Mouse (Mus musculus) stomach, embryonic 14.5 days (tissue): ENCODE results near the gene Add2. TPM values are rescaled to one million over a fixed set of nuclear protein-coding genes. Genes with fewer than 3 reads are reported as not detected.

Experiments
- ATAC-seq: fragments of 200-750 bp; cut with Nextera tagmentation; 2 replicates; pipeline ENCODE4 v1.8.0; 2017; ENCODE audit warnings: low read depth, moderate TSS enrichment; ENCODE audit not compliant: insufficient number of reproducible peaks, insufficient read depth, low FRiP score
- H3K27ac ChIP-seq: fragments of 300-500 bp; sonication (generic); 2 replicates; pipeline ENCODE4 v1.5.1; 2014; ENCODE audit warnings: mild to moderate bottlenecking, low read length, moderate library complexity, mixed read lengths
- H3K27me3 ChIP-seq: fragments of 300-500 bp; sonication (generic); 2 replicates; pipeline ENCODE4 v1.6.1; 2014; ENCODE audit warnings: low read length, control low read depth, mixed read lengths; ENCODE audit not compliant: control insufficient read depth, insufficient read depth
- H3K36me3 ChIP-seq: fragments of 300-500 bp; sonication (generic); 2 replicates; pipeline ENCODE4 v1.6.1; 2014; ENCODE audit warnings: mild to moderate bottlenecking, control low read depth, low read length, moderate library complexity, mixed read lengths; ENCODE audit not compliant: control insufficient read depth, insufficient read depth
- H3K4me1 ChIP-seq: fragments of 300-500 bp; sonication (generic); 2 replicates; pipeline ENCODE4 v1.6.1; 2014; ENCODE audit warnings: low read length, control low read depth, mixed read lengths; ENCODE audit not compliant: control insufficient read depth, insufficient read depth
- H3K4me2 ChIP-seq: fragments of 300-500 bp; sonication (generic); replicated peaks from 2 replicates; pipeline ENCODE4 v1.6.1; 2014; ENCODE audit warnings: low read depth, low read length, control low read depth
- H3K4me3 ChIP-seq: fragments of 300-500 bp; sonication (generic); 2 replicates; pipeline ENCODE4 v1.5.1; 2014; ENCODE audit warnings: low read depth, low read length, control low read depth
- H3K9ac ChIP-seq: fragments of 300-500 bp; sonication (generic); replicated peaks from 2 replicates; pipeline ENCODE4 v1.6.1; 2014; ENCODE audit warnings: low read depth, mild to moderate bottlenecking, control low read depth, low read length, moderate library complexity, mixed read lengths
- H3K9me3 ChIP-seq: fragments of 300-500 bp; sonication (generic); 2 replicates; pipeline ENCODE4 v1.6.1; 2016; ENCODE audit warnings: low read depth, low read length, control low read depth; ENCODE audit not compliant: control insufficient read depth
- WGBS: fragments of 180-500 bp; shearing (Covaris S2); extraction: QIAGEN DNeasy Blood & Tissue Kit; methylation state at CpG from one replicate; pipeline ENCODE4 v1.1.7; 2014; 5-methylcytosine and 5-hydroxymethylcytosine counted together
- polyA plus RNA-seq: library from polyadenylated mRNA; unstranded; fragments of >200 nt; fragmentation: Nextera tagmentation; extraction: Ambion mirVana; gene quantifications from 2 replicates; pipeline ENCODE4 v1.2.1, GENCODE M21; 2014

The Add2 gene
- polyA plus RNA-seq, 1 experiment from 2014 or later, result 7.7 TPM

DNA sequence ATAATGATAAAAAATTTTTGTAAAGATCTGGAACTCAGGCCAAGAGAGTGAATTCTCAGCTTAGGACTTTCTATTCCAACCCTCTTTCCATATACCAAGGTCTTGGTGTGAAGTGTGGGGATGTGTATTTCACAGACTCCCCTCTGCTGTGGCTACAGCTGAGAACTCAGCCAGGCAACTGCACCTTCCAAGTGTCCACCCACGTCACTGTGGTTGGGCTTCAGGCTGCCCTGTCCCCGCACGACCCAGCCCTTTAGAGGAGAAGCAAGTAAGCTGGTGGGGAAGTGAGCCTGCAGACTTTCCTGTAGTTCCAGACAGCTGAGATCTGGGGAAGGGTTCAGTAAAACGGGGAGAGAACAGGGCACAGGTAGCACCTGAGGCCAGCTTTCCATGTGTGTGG lies 68.7 kb downstream of the Add2 start:
- H3K27me3 ChIP-seq, result no peaks in the 10 kb centered on the region
- no peaks in the 10 kb centered on the region for H3K4me1 ChIP-seq
- H3K9me3 ChIP-seq, result no peaks in the 10 kb centered on the region
- H3K9ac ChIP-seq, result no peak overlapping the region
- 44% methylated on average over 4 of the region's 4 CpGs for WGBS
- H3K36me3 ChIP-seq, result no peaks in the 10 kb centered on the region
- H3K4me2 ChIP-seq, result no peak overlapping the region
- no peak overlapping the region for H3K27ac ChIP-seq
- H3K4me3 ChIP-seq, result no peak overlapping the region
- no peak for ATAC-seq

DNA sequence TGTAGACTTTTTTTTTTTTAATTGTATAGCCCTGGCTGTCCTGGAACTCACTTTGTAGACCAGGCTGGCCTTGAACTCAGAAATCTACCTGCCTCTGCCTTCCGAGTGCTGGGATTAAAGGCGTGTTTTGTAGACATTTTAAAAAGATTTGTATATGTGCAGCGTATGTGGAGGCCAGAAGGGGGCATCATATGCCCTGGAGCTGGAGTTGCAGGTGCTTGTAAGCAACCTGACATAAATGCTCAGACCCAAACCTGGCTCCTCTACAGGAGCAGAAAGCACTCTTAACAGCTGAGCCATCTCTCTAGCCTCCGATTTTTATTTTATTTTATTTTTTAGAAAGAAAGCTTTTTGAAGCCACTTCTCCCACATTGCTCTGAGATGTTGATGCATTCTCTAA lies 70.5 kb downstream of the Add2 start:
- Histone ChIP-seq H3K9me3 (no peaks in the 10 kb centered on the region), H3K4me3 (no peak overlapping the region), H3K4me1 (no peaks in the 10 kb centered on the region), H3K36me3 (no peaks in the 10 kb centered on the region), H3K27me3 (no peaks in the 10 kb centered on the region), H3K9ac (no peak overlapping the region), H3K27ac (no peak overlapping the region), H3K4me2 (no peak overlapping the region)
- ATAC-seq, result no peak
- WGBS, result 75% methylated on average over 4 of the region's 4 CpGs

DNA sequence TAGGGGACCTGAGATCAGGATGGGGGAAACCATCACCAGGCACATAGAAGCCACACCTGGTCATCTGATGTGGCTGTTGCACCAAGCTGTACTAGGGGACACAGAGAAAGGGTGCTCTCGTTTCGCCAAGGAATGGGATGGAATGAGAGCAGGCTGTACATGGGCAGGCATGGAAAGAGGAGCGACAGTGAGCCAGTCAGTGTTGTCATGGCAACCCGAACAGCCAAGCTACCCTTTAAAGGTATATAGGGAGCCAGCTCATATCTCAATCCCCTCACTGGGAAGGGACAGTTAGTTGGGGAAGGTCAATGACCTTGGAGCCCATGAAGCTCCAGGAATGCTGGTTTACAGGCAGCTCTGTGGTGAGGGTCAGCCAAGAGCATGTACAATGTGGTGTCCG lies 73.0 kb downstream of the Add2 start:
- 80% methylated on average over 5 of the region's 5 CpGs for WGBS
- no peaks in the 10 kb centered on the region for H3K9me3 ChIP-seq
- H3K4me2 ChIP-seq, result no peak overlapping the region
- H3K9ac ChIP-seq, result no peak overlapping the region
- H3K36me3 ChIP-seq, result no peaks in the 10 kb centered on the region
- H3K27me3 ChIP-seq, result no peaks in the 10 kb centered on the region
- H3K4me1 ChIP-seq, result no peaks in the 10 kb centered on the region
- no peak overlapping the region for H3K27ac ChIP-seq
- no peak for ATAC-seq
- H3K4me3 ChIP-seq, result no peak overlapping the region

DNA sequence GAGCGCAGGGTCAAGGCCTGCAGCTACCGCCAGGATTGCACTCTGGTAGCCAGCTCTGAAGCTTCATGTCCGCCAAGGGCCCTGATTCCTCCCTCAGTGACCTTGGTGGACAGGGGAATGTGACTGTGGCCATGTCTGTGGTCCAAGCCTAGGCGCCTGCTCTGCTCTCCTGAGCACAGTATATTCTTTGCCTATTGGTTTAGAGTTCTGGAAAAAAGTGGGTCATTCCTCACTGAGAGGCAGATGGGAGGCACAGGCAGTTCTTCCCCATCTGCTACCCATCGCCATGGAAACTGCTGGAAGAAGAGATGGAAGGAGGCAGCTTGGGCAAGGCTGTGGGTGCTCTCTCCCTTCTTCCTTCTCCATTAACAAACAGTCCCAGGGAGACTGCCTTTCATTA lies 74.4 kb downstream of the Add2 start:
- 87% methylated on average over 5 of the region's 5 CpGs for WGBS
- H3K36me3 ChIP-seq, result no peaks in the 10 kb centered on the region
- no peaks in the 10 kb centered on the region for H3K27me3 ChIP-seq
- H3K9ac ChIP-seq, result no peak overlapping the region
- H3K4me3 ChIP-seq, result no peak overlapping the region
- H3K9me3 ChIP-seq, result no peaks in the 10 kb centered on the region
- no peak overlapping the region for H3K4me2 ChIP-seq
- H3K4me1 ChIP-seq, result no peaks in the 10 kb centered on the region
- no peak overlapping the region for H3K27ac ChIP-seq
- ATAC-seq, result no peak

DNA sequence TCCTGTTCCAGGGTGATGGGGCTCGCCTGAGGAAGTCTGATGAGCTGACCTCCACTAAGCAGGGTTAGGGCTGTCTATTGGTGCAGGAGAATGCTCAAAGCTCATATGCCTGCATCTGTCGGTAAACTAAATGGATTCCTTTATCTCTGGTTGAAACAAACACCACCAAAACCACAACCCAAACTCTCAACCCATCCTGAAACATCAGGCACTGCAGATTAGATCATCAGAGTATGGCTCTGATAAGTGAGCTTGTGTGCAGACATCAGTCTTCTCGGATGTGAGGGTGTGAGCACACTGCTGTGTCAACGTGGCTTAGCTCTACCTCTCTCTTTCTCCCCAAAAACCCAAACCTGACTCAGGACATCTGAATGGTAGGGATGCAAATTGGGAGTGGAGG lies 75.1 kb downstream of the Add2 start:
- Histone ChIP-seq H3K27ac (no peak overlapping the region), H3K36me3 (no peaks in the 10 kb centered on the region), H3K27me3 (no peaks in the 10 kb centered on the region), H3K4me1 (no peaks in the 10 kb centered on the region), H3K4me3 (no peak overlapping the region), H3K9ac (no peak overlapping the region), H3K4me2 (no peak overlapping the region), H3K9me3 (no peaks in the 10 kb centered on the region)
- 66% methylated on average over 4 of the region's 4 CpGs for WGBS
- no peak for ATAC-seq

DNA sequence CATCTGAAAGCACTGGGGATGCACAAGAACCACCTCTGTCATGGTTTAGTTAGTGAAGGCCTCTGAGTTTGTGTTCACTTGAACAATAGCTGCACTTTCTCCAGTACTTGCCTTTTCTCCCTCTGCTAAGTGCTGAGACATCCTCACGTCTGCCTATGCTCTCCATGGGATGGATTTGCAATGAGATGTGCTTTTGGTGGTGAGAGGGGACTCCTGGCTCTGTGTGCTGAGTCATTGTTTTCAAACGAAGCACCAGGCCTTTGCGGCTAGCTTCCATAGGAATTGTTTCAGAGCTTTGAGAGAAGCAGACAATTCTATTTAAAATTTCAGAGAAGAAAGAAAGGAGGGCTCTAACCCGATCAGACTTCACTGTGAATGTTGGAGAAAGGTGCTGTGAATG lies 76.2 kb downstream of the Add2 start:
- H3K27me3 ChIP-seq, result no peaks in the 10 kb centered on the region
- H3K36me3 ChIP-seq, result no peaks in the 10 kb centered on the region
- 64% methylated on average over 4 of the region's 4 CpGs for WGBS
- no peak overlapping the region for H3K9ac ChIP-seq
- no peaks in the 10 kb centered on the region for H3K9me3 ChIP-seq
- no peak overlapping the region for H3K4me3 ChIP-seq
- no peak overlapping the region for H3K4me2 ChIP-seq
- no peak for ATAC-seq
- no peaks in the 10 kb centered on the region for H3K4me1 ChIP-seq
- no peak overlapping the region for H3K27ac ChIP-seq

DNA sequence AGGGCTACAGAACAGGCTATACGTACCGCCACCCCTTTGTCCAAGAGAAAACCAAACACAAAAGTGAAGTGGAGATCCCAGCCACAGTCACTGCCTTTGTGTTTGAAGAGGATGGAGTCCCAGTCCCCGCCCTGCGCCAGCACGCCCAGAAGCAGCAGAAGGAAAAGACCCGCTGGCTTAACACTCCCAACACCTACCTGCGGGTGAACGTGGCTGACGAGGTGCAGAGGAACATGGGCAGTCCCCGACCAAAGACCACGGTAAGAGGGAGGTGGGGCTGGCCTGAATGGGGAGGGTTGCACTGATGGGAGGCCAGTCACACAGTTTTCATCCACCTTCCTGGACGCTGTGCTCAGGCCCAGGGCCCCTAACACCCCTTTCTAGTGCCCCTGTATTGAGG lies 77.6 kb downstream of the Add2 start:
- Histone ChIP-seq H3K4me2 (no peak overlapping the region), H3K27me3 (no peaks in the 10 kb centered on the region), H3K4me3 (no peak overlapping the region), H3K4me1 (no peaks in the 10 kb centered on the region), H3K9ac (no peak overlapping the region), H3K36me3 (no peaks in the 10 kb centered on the region), H3K9me3 (no peaks in the 10 kb centered on the region), H3K27ac (no peak overlapping the region)
- 63% methylated on average over 12 of the region's 12 CpGs for WGBS
- peak; percentile 66; the same call in 1 of the 2 replicates for ATAC-seq

DNA sequence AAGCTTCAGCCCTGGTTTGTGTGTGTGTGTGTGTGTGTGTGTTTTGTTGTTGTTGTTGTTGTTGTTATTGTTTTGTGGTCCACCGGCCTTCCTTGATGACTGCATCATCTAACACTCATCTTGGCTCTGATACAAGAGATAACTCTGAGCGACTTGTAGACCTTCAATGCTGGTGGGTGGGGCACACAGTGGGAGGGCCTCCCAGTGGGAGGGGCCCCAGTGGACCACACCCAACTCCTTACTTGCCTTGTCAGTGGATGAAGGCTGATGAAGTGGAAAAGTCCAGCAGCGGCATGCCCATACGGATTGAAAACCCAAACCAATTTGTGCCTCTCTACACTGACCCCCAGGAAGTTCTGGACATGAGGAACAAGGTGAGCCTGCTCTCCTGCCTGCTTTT lies 78.6 kb downstream of the Add2 start:
- no peak overlapping the region for H3K9ac ChIP-seq
- no peak for ATAC-seq
- 90% methylated on average over 4 of the region's 4 CpGs for WGBS

DNA sequence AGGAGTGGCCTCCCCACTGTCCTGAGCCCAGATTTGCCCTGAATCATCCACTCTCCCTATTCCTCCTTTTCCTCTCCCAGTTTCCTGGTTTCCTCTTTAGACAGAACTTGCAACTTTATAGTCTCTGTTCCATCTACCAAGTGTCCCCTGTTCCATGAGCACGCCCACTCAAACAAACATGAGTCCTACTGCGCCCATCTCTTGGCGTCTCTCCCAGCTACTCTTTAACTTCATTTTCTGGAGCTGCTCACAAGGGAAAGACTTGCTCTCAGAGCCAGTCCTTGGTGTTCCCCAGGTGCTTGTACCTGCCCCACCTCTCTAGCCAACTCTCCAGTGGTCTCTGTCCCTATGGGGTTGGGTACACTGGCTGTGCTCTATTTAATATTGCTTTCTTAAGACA lies 87.4 kb downstream of the Add2 start:
- H3K36me3 ChIP-seq, result no peaks in the 10 kb centered on the region
- H3K4me3 ChIP-seq, result no peak overlapping the region
- no peaks in the 10 kb centered on the region for H3K9me3 ChIP-seq
- no peaks in the 10 kb centered on the region for H3K4me1 ChIP-seq
- H3K9ac ChIP-seq, result no peak overlapping the region
- H3K4me2 ChIP-seq, result no peak overlapping the region
- no peaks in the 10 kb centered on the region for H3K27me3 ChIP-seq
- no peak for ATAC-seq
- 83% methylated on average over 3 of the region's 3 CpGs for WGBS
- no peak overlapping the region for H3K27ac ChIP-seq

More for the DNA sequence above, 78.6 kb downstream of the Add2 start:
- H3K4me2 ChIP-seq, result no peak overlapping the region
- no peaks in the 10 kb centered on the region for H3K9me3 ChIP-seq
- no peaks in the 10 kb centered on the region for H3K27me3 ChIP-seq
- no peak overlapping the region for H3K4me3 ChIP-seq
- H3K4me1 ChIP-seq, result no peaks in the 10 kb centered on the region
- H3K36me3 ChIP-seq, result no peaks in the 10 kb centered on the region
- H3K27ac ChIP-seq, result no peak overlapping the region
